ENCODE assay signal across 10 mouse cellular contexts in genomic region chr5:35746910-35747309, GRCm38 (mm10). TPM values are rescaled to one million over a fixed set of nuclear protein-coding genes. Genes with fewer than 3 reads are reported as not detected.
DNase-seq lines count a peak whose midpoint lies in the region; ATAC-seq and TF ChIP-seq lines count a peak whose summit lies in the region.
"Had no signal": no experiment of that assay in that cellular context is flagged by ENCODE, and none has a peak within 500 bp of the region (broad histone marks: within the 10 kb centered on the region; RNA-seq: fewer than 3 reads in every experiment).

No protein-coding gene starts in this region.

- H3K9ac ChIP-seq in intestine, postnatal 0 days (ENCODE audit: low read depth, low read length), result no peak overlapping the region
- no peak overlapping the region for H3K9ac ChIP-seq in intestine, embryonic 15.5 days
- H3K9ac ChIP-seq: embryonic facial prominence, embryonic 12.5 days; limb, embryonic 15.5 days had no signal

- intact Hi-C loops in heart, postnatal 36 days (cut with DNase I), result loop anchor here (1.0 kb wide), 1 partner anchor 111 kb away; no protein-coding TSS in a partner anchor
- intact Hi-C loops in left cerebral cortex, postnatal 36 days (cut with DNase I), result no loop called here

- no peak overlapping the region for H3K4me2 ChIP-seq in intestine, postnatal 0 days (replicated peaks; ENCODE audit: low read depth)
- H3K4me2 ChIP-seq in intestine, embryonic 15.5 days (replicated peaks), result no peak overlapping the region
- H3K4me2 ChIP-seq: embryonic facial prominence, embryonic 12.5 days; limb, embryonic 15.5 days had no signal

- peaks cover under 1% of the 10 kb centered on the region for H3K4me1 ChIP-seq in intestine, postnatal 0 days (replicated peaks; ENCODE audit: control insufficient read depth, insufficient read depth, low read length)
- peaks cover 4% of the 10 kb centered on the region; the same call in 1 of the 2 replicates for H3K4me1 ChIP-seq in intestine, embryonic 15.5 days (replicated peaks)
- H3K4me1 ChIP-seq: embryonic facial prominence, embryonic 12.5 days; limb, embryonic 15.5 days had no signal

- no peak overlapping the region for H3K27ac ChIP-seq in intestine, postnatal 0 days (ENCODE audit: low read depth, low read length)
- H3K27ac ChIP-seq in intestine, embryonic 15.5 days, result no peak overlapping the region
- H3K27ac ChIP-seq: embryonic facial prominence, embryonic 12.5 days; limb, embryonic 15.5 days had no signal

- TF ChIP-seq CTCF in intestine, postnatal 0 days (IDR thresholded peaks at IDR 0.05; ENCODE audit: low read depth), result peak; percentile 87

- ATAC-seq in intestine, postnatal 0 days, result no peak
- ATAC-seq in intestine, embryonic 15.5 days, result no peak
- peak; percentile 63 for ATAC-seq in neutrophil, adult 5-6 weeks (ENCODE audit: extremely low read depth, insufficient number of reproducible peaks, low FRiP score, poor library complexity, severe bottlenecking)

- DNase-seq in Muller cell, postnatal 12 days (ENCODE audit: inconsistent ontology term), result peak; percentile 41
- peak; percentile 86 to 92 for DNase-seq in cerebellum, postnatal 14 days
- peak; percentile 83 to 88 for DNase-seq in heart, postnatal 36 days
- peak; percentile 60 to 71 for DNase-seq in left cerebral cortex, postnatal 36 days (ENCODE audit: low spot score in 2 of 2)
- peak; percentile 64 for DNase-seq in thymus, postnatal 25 days

- no peaks in the 10 kb centered on the region for H3K27me3 ChIP-seq in intestine, postnatal 0 days (replicated peaks; ENCODE audit: control insufficient read depth, insufficient read depth, low read length)
- no peaks in the 10 kb centered on the region for H3K27me3 ChIP-seq in intestine, embryonic 15.5 days (replicated peaks)
- H3K27me3 ChIP-seq: limb, embryonic 15.5 days had no signal

- H3K9me3 ChIP-seq in intestine, postnatal 0 days (ENCODE audit: control insufficient read depth), result no peaks in the 10 kb centered on the region
- H3K9me3 ChIP-seq in intestine, embryonic 15.5 days, result no peaks in the 10 kb centered on the region
- H3K9me3 ChIP-seq: embryonic facial prominence, embryonic 12.5 days; limb, embryonic 15.5 days had no signal

- H3K4me3 ChIP-seq in intestine, postnatal 0 days (ENCODE audit: low read depth, low read length), result no peak overlapping the region
- H3K4me3 ChIP-seq in intestine, embryonic 15.5 days (replicated peaks), result no peak overlapping the region
- H3K4me3 ChIP-seq: embryonic facial prominence, embryonic 12.5 days; limb, embryonic 15.5 days had no signal

- H3K36me3 ChIP-seq in intestine, postnatal 0 days (ENCODE audit: control insufficient read depth, insufficient read depth), result no peaks in the 10 kb centered on the region
- H3K36me3 ChIP-seq in intestine, embryonic 15.5 days, result no peaks in the 10 kb centered on the region
- H3K36me3 ChIP-seq: embryonic facial prominence, embryonic 12.5 days; limb, embryonic 15.5 days had no signal

- 25% methylated on average over 4 of the region's 4 CpGs for WGBS in intestine, postnatal 0 days
- WGBS in intestine, embryonic 15.5 days, result 30% methylated on average over 4 of the region's 4 CpGs

RNA-seq across cellular contexts. Expression of gene Sh3tc1, which starts 7.1 kb away (rescaled TPM):
- 18.3 and 18.7 TPM in 2 replicates for polyA plus RNA-seq in intestine, postnatal 0 days (2015; fragmentation: Nextera tagmentation; extraction: Ambion mirVana)
- 16.0 and 17.8 TPM in 2 replicates for polyA plus RNA-seq in intestine, embryonic 15.5 days (2015; fragmentation: Nextera tagmentation; extraction: Ambion mirVana)
- total RNA-seq in heart, postnatal 36 days (2021), result 1 to 10 TPM; 7.0 to 9.9 TPM
- 1 to 10 TPM; 3.0 to 3.3 TPM for total RNA-seq in left cerebral cortex, postnatal 36 days (2021)
- 11.3 and 11.8 TPM in 2 replicates for total RNA-seq in neutrophil, adult 5-6 weeks (2017)

RNA-seq across cellular contexts. Expression of gene Ablim2, which starts 10.8 kb away (rescaled TPM):
- polyA plus RNA-seq in intestine, postnatal 0 days (2015; fragmentation: Nextera tagmentation; extraction: Ambion mirVana), result 1.9 and 2.0 TPM in 2 replicates
- polyA plus RNA-seq in intestine, embryonic 15.5 days (2015; fragmentation: Nextera tagmentation; extraction: Ambion mirVana), result 3.7 and 4.1 TPM in 2 replicates
- 10 to 100 TPM; 20.7 to 21.0 TPM for total RNA-seq in heart, postnatal 36 days (2021)
- 100 to 1,000 TPM; 150 to 220 TPM for total RNA-seq in left cerebral cortex, postnatal 36 days (2021)
- not detected in 2 replicates for total RNA-seq in neutrophil, adult 5-6 weeks (2017)

Comparison
In these comparisons a context has a peak if more than half of its experiments do, and no peak if none do; other contexts are left out.
1. RNA of gene Ablim2, which starts 10.8 kb away (total RNA-seq): 150 to 220 TPM in left cerebral cortex, postnatal 36 days and 20.7 to 21.0 TPM in heart, postnatal 36 days; not detected in neutrophil, adult 5-6 weeks; every median in the first group is over 10 times any median in the second.
2. Peak in every context shown above with its lines, with median percentiles within 50 percentile points of each other: DNase-seq.